Mouse (Mus musculus) cortical plate, adult 2 months (tissue): ENCODE results near the gene Pnck. TPM values are rescaled to one million over a fixed set of nuclear protein-coding genes. Genes with fewer than 3 reads are reported as not detected.

Experiments
- H3K27ac ChIP-seq: fragments of 200-500 bp; 2 replicates; pipeline ENCODE4 v1.5.1; 2012; ENCODE audit warnings: low read length, control low read depth, inconsistent platforms; ENCODE audit not compliant: insufficient read depth
- H3K4me1 ChIP-seq: fragments of 200-500 bp; 2 replicates; pipeline ENCODE4 v1.6.1; 2011; ENCODE audit warnings: low read length; ENCODE audit not compliant: control insufficient read depth, insufficient read depth
- H3K4me3 ChIP-seq: fragments of 200-500 bp; 2 replicates; pipeline ENCODE4 v1.5.1; 2011; ENCODE audit warnings: mild to moderate bottlenecking, low read length, control low read depth; ENCODE audit not compliant: insufficient read depth
- CTCF ChIP-seq: fragments of 200-500 bp; IDR thresholded peaks from 2 replicates; pipeline ENCODE4 v1.5.1; 2011; ENCODE audit warnings: mild to moderate bottlenecking, control low read depth, low read length; ENCODE audit not compliant: insufficient read depth; ENCODE audit errors: extremely low read depth
- POLR2A ChIP-seq: fragments of 200-500 bp; IDR thresholded peaks from 2 replicates; pipeline ENCODE4 v1.6.1; 2011; ENCODE audit warnings: mild to moderate bottlenecking, low read length, control low read depth; ENCODE audit not compliant: insufficient read depth; ENCODE audit errors: extremely low read depth
- polyA plus RNA-seq: library from polyadenylated mRNA; depleted of rRNA; stranded (reverse); fragments of >200 nt; gene quantifications from 2 replicates; pipeline ENCODE4 v1.2.3, GENCODE M21; 2012; rRNA removed

Gene Pnck
- polyA plus RNA-seq, 1 experiment, result 90.2 TPM

- TF ChIP-seq CTCF (no peak), POLR2A (no peak)
- no peaks in the 10 kb centered on the region; the same call in 1 of the 2 replicates for H3K4me1 ChIP-seq
- peak overlapping the region; percentile 1; the same call in 1 of the 2 replicates for H3K4me3 ChIP-seq
- H3K27ac ChIP-seq, result no peak overlapping the region
Measured at GRCm38 (mm10) chrX:73639901-73640469, 19.9 kb downstream of the Pnck start.

GRCm38 (mm10) chrX:73639255-73639675, 20.7 kb downstream of the Pnck start, which contains the start of gene Dusp9:
Gene Dusp9, plus strand, starts transcription at chrX:73639419.
- Histone ChIP-seq H3K4me1 (no peaks in the 10 kb centered on the region; the same call in 1 of the 2 replicates), H3K27ac (no peak within 1 kb of the TSS), H3K4me3 (peak within 1 kb of the TSS; percentile 1; the same call in 1 of the 2 replicates)
- TF ChIP-seq CTCF, result no peak
- no peak for TF ChIP-seq POLR2A

- no peak for TF ChIP-seq POLR2A
- TF ChIP-seq CTCF, result no peak
- H3K4me1 ChIP-seq, result no peaks in the 10 kb centered on the region; the same call in 1 of the 2 replicates
- peak overlapping the region; percentile 5; the same call in 1 of the 2 replicates for H3K4me3 ChIP-seq
- no peak overlapping the region for H3K27ac ChIP-seq
Measured at GRCm38 (mm10) chrX:73637415-73637814, 22.5 kb downstream of the Pnck start.

GRCm38 (mm10) chrX:73635425-73635824, 24.5 kb downstream of the Pnck start:
- Histone ChIP-seq H3K4me3 (no peak overlapping the region), H3K4me1 (no peaks in the 10 kb centered on the region; the same call in 1 of the 2 replicates), H3K27ac (no peak overlapping the region)
- TF ChIP-seq CTCF (no peak), POLR2A (no peak)

- Histone ChIP-seq H3K4me3 (no peak overlapping the region), H3K4me1 (no peaks in the 10 kb centered on the region), H3K27ac (no peak overlapping the region)
- TF ChIP-seq CTCF, result no peak
- no peak for TF ChIP-seq POLR2A
Measured at GRCm38 (mm10) chrX:73626981-73627380, 32.9 kb downstream of the Pnck start.

- Histone ChIP-seq H3K4me1 (no peaks in the 10 kb centered on the region), H3K27ac (no peak overlapping the region), H3K4me3 (no peak overlapping the region)
- TF ChIP-seq POLR2A (no peak), CTCF (no peak)
Measured at GRCm38 (mm10) chrX:73619890-73620289, 40.0 kb downstream of the Pnck start.

- H3K27ac ChIP-seq, result no peak overlapping the region
- TF ChIP-seq CTCF, result no peak
- no peak for TF ChIP-seq POLR2A
- no peak overlapping the region for H3K4me3 ChIP-seq
- no peaks in the 10 kb centered on the region for H3K4me1 ChIP-seq
Measured at GRCm38 (mm10) chrX:73619401-73619800, 40.5 kb downstream of the Pnck start.

- no peak overlapping the region for H3K27ac ChIP-seq
- no peak for TF ChIP-seq CTCF
- TF ChIP-seq POLR2A, result no peak
- no peaks in the 10 kb centered on the region for H3K4me1 ChIP-seq
- H3K4me3 ChIP-seq, result no peak overlapping the region
Measured at GRCm38 (mm10) chrX:73615876-73616275, 44.0 kb downstream of the Pnck start.

- TF ChIP-seq POLR2A (no peak), CTCF (no peak)
- H3K4me3 ChIP-seq, result no peak overlapping the region
- no peaks in the 10 kb centered on the region for H3K4me1 ChIP-seq
- no peak overlapping the region for H3K27ac ChIP-seq
Measured at GRCm38 (mm10) chrX:73613665-73614064, 46.3 kb downstream of the Pnck start.

Other genes with a start within 250 kb of the Pnck start
- gene Zfp92, start 249.0 kb downstream of the Pnck start, polyA plus RNA-seq, result 0.90 and 1.0 TPM in 2 replicates
- not detected in 2 replicates for gene Trex2, start 224.8 kb downstream of the Pnck start, polyA plus RNA-seq
- gene Haus7, start 201.1 kb downstream of the Pnck start, polyA plus RNA-seq, result 9.8 and 10.2 TPM in 2 replicates
- gene Bgn, start 176.5 kb downstream of the Pnck start, polyA plus RNA-seq, result 16.3 and 16.6 TPM in 2 replicates
- gene Atp2b3, start 157.0 kb downstream of the Pnck start, polyA plus RNA-seq, result 41.7 and 46.2 TPM in 2 replicates
- gene Dusp9, start 20.7 kb downstream of the Pnck start, polyA plus RNA-seq, result 0.81 and 1.2 TPM in 2 replicates
- gene Slc6a8, start 13.0 kb upstream of the Pnck start, polyA plus RNA-seq, result 111 and 134 TPM in 2 replicates
- gene Bcap31, start 56.1 kb upstream of the Pnck start, polyA plus RNA-seq, result 85.8 and 88.1 TPM in 2 replicates
- 16.6 and 16.9 TPM in 2 replicates for gene Abcd1, start 56.5 kb upstream of the Pnck start, polyA plus RNA-seq
- 17.3 and 20.3 TPM in 2 replicates for gene Plxnb3, start 97.0 kb upstream of the Pnck start, polyA plus RNA-seq
- 21.1 and 23.5 TPM in 2 replicates for gene Srpk3, start 114.3 kb upstream of the Pnck start, polyA plus RNA-seq
- 609 and 638 TPM in 2 replicates for gene Idh3g, start 126.8 kb upstream of the Pnck start, polyA plus RNA-seq
- gene Ssr4, start 126.9 kb upstream of the Pnck start, polyA plus RNA-seq, result 148 and 151 TPM in 2 replicates
- 86.2 and 93.6 TPM in 2 replicates for gene Pdzd4, start 164.9 kb upstream of the Pnck start, polyA plus RNA-seq
- not detected in 2 replicates for gene Avpr2, start 232.0 kb upstream of the Pnck start, polyA plus RNA-seq
- gene L1cam, start 236.0 kb upstream of the Pnck start, polyA plus RNA-seq, result 91.8 and 97.1 TPM in 2 replicates